Comparison of ENCODE assay signal across 8 mouse cellular contexts in genomic region chr6:52005963-52006648, GRCm38 (mm10). TPM values are rescaled to one million over a fixed set of nuclear protein-coding genes. Genes with fewer than 3 reads are reported as not detected.
DNase-seq lines count a peak whose midpoint lies in the region; ATAC-seq lines count a peak whose summit lies in the region.

No protein-coding gene starts in this region.

- 5% methylated on average over 19 of the region's 19 CpGs for WGBS in kidney, embryonic 14.5 days

- peak overlapping the region; percentile 63 for H3K9ac ChIP-seq in kidney, embryonic 14.5 days (ENCODE audit: low read depth, low read length)

- no peaks in the 10 kb centered on the region for H3K36me3 ChIP-seq in kidney, embryonic 14.5 days (ENCODE audit: control insufficient read depth, insufficient read depth, low read length)

- DNase-seq in kidney, adult 11 months: no peak
- DNase-seq in adrenal gland, adult 2 months: peak; percentile 73
- peak; percentile 46 for DNase-seq in forelimb bud, embryonic 11.5 days (ENCODE audit: low read depth, low spot score)
- peak; percentile 38 to 52 for DNase-seq in kidney, postnatal 4 days
- DNase-seq in lung, postnatal 14 days: peak; percentile 48
- peak; percentile 48 for DNase-seq in yolk sac, embryonic 10.5 days (ENCODE audit: low spot score)
- no peak for DNase-seq in gastrocnemius, postnatal 25 days

- peak overlapping the region; percentile 32 for H3K4me3 ChIP-seq in kidney, embryonic 14.5 days (ENCODE audit: low read length)

- peak overlapping the region; percentile 33 for H3K27ac ChIP-seq in kidney, embryonic 14.5 days (ENCODE audit: low read depth, low read length)

- H3K4me1 ChIP-seq in kidney, embryonic 14.5 days (ENCODE audit: control insufficient read depth, insufficient read depth, low read length): peaks cover 19% of the 10 kb centered on the region

- no peaks in the 10 kb centered on the region for H3K9me3 ChIP-seq in kidney, embryonic 14.5 days (ENCODE audit: control insufficient read depth, low read length)

- H3K4me2 ChIP-seq in kidney, embryonic 14.5 days (replicated peaks; ENCODE audit: low read depth, low read length): peak overlapping the region; percentile 59

- H3K27me3 ChIP-seq in kidney, embryonic 14.5 days (ENCODE audit: control insufficient read depth, insufficient read depth, low read length): no peaks in the 10 kb centered on the region; the same call in none of the 2 replicates

- ATAC-seq in kidney, embryonic 14.5 days (ENCODE audit: low FRiP score, low TSS enrichment): 0 out of 2 replicates have a peak, but pooled peaks have one; percentile 13

RNA-seq across cellular contexts. Expression of gene Skap2, which starts 6.2 kb away (rescaled TPM):
- polyA plus RNA-seq in kidney, embryonic 14.5 days (2014; fragmentation: Nextera tagmentation; extraction: Ambion mirVana): 29.2 and 33.8 TPM in 2 replicates
- total RNA-seq in adrenal gland, adult 2 months (2021): 10 to 100 TPM; 45.6 to 57.5 TPM
- 2.9 and 3.5 TPM in 2 replicates for polyA plus RNA-seq in adrenal gland, adult 2 months (2012; rRNA removed)
- total RNA-seq in gastrocnemius, postnatal 25 days (2021): 1 to 10 TPM; 2.1 to 6.6 TPM

Comparison
In these comparisons a context has a peak if more than half of its experiments do, and no peak if none do; other contexts are left out.
1. DNase-seq: peak in adrenal gland, adult 2 months (single experiment), forelimb bud, embryonic 11.5 days (single experiment), kidney, postnatal 4 days (2 of 2), lung, postnatal 14 days (single experiment) and yolk sac, embryonic 10.5 days (single experiment); none in kidney, adult 11 months (single experiment) and gastrocnemius, postnatal 25 days (single experiment).
2. RNA of gene Skap2, which starts 6.2 kb away (total RNA-seq): 45.6 to 57.5 TPM in adrenal gland, adult 2 months; 2.1 to 6.6 TPM in gastrocnemius, postnatal 25 days; every median in the first group is over 4 times any median in the second.